Mouse (Mus musculus) forebrain, embryonic 10.5 days (tissue): ENCODE results near the gene Purb. TPM values are rescaled to one million over a fixed set of nuclear protein-coding genes. Genes with fewer than 3 reads are reported as not detected.
"Not testable (repeated sequence)": the region's sequence is repeated elsewhere in the genome, so short reads cannot be mapped to it uniquely, and the experiment has no call there.

Experiments used
- DNase-seq: peaks from one replicate; pipeline ENCODE4 v3.0.0-alpha.2; 2017; ENCODE audit warnings: low spot score; ENCODE audit errors: extremely low spot score
- H3K27ac ChIP-seq: fragments of 300-500 bp; sonication (generic); 2 replicates; pipeline ENCODE4 v1.5.1; 2016; ENCODE audit warnings: mild to moderate bottlenecking
- H3K27me3 ChIP-seq: fragments of 300-500 bp; sonication (generic); 2 replicates; pipeline ENCODE4 v1.6.1; 2016; ENCODE audit warnings: mild to moderate bottlenecking; ENCODE audit not compliant: poor library complexity, severe bottlenecking
- H3K36me3 ChIP-seq: fragments of 300-500 bp; sonication (generic); replicated peaks from 2 replicates; pipeline ENCODE4 v1.6.1; 2016; ENCODE audit warnings: mild to moderate bottlenecking, moderate library complexity
- H3K4me1 ChIP-seq: fragments of 300-500 bp; sonication (generic); 2 replicates; pipeline ENCODE4 v1.6.1; 2016
- H3K4me3 ChIP-seq: fragments of 300-500 bp; sonication (generic); 2 replicates; pipeline ENCODE4 v1.5.1; 2016; ENCODE audit warnings: mild to moderate bottlenecking, moderate library complexity
- H3K9me3 ChIP-seq: fragments of 300-500 bp; sonication (generic); 2 replicates; pipeline ENCODE4 v1.6.1; 2016; ENCODE audit warnings: mild to moderate bottlenecking, moderate library complexity
- WGBS: fragments of 180-500 bp; shearing (Covaris S2); methylation state at CpG from one replicate; pipeline ENCODE4 v1.1.7; 2016; 5-methylcytosine and 5-hydroxymethylcytosine counted together
- polyA plus RNA-seq: library from polyadenylated mRNA; unstranded; fragments of >200 nt; fragmentation: Nextera tagmentation; extraction: Ambion mirVana; gene quantifications from 2 replicates; pipeline ENCODE4 v1.2.1, GENCODE M21; 2016

Gene Purb
- polyA plus RNA-seq, 1 experiment from 2014 or later = 18.7 TPM

DNA sequence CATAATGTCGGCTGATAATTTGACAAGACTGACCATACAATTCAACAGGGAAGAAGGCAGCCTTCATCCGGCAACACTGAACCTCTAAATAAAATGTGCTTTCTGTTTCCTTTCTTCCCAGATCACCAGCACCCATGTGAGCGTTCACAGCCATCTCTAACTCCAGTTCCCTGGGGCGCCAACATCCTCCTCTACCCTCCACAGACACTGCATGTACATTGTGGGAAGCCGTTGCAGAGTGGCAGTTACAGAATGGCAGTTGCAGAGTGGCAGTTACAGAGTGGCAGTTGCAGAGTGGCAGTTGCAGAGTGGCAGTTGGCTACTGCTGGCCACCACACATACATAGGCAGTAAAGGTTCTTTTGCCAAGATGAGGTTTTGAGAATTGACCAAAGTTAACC, 27.6 kb downstream of the Purb start:
- not testable (repeated sequence) for DNase-seq
- WGBS = 95% methylated on average over 5 of the region's 5 CpGs

DNA sequence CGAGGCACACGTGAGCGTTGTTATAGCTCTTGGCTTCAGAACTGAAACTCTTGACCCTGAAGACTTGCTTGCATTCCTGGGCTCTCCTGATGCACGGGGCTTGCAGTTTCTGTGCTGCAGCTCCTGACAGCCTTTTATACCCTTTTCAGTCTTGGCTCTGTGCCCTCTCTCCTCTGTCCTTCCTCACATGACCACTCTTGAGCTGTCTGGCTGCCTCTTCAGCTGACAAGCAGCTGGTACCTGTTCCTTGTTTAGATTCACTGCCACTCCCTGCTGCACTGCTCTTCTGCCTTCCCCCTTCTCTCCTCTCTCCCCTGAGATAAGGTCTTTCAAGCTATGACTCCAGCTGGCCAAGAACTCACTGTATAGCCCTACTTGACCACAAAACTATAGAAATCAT, 28.2 kb downstream of the Purb start:
- no peak overlapping the region for H3K27ac ChIP-seq
- 90% methylated on average over 4 of the region's 4 CpGs for WGBS
- H3K27me3 ChIP-seq = no peaks in the 10 kb centered on the region
- H3K4me3 ChIP-seq = no peak overlapping the region
- DNase-seq = no peak
- H3K9me3 ChIP-seq = peaks cover 4% of the 10 kb centered on the region; the same call in 1 of the 2 replicates
- peaks cover 14% of the 10 kb centered on the region for H3K4me1 ChIP-seq
- H3K36me3 ChIP-seq = peaks cover 3% of the 10 kb centered on the region; the same call in 1 of the 2 replicates

More for the DNA sequence above, 27.6 kb downstream of the Purb start:
- not testable (repeated sequence) for H3K4me3 ChIP-seq, H3K9me3 ChIP-seq, H3K27me3 ChIP-seq, H3K27ac ChIP-seq, H3K36me3 ChIP-seq
- peaks cover 11% of the 10 kb centered on the region for H3K4me1 ChIP-seq

DNA sequence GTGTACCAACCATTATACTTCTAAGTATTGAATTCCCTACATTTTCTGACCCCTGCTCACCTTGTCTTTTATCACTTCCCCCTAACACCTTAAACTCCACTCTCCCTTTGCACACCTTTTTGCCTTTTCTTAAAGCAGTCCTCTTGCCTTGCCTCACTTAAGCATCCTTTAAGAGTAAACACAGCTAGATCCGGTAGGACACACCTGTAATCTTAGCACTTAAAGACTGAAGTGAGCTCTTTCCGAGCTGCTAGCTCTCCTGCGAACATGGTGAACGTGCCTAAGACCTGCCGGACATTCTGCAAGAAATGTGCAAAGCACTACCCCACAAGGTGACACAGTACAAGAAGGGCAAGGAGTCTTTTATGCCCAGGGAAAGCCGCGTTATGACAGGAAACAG, 29.8 kb downstream of the Purb start:
- Histone ChIP-seq H3K4me1 (peaks cover 14% of the 10 kb centered on the region), H3K27me3 (no peaks in the 10 kb centered on the region), H3K27ac (no peak overlapping the region), H3K4me3 (no peak overlapping the region), H3K36me3 (peaks cover 18% of the 10 kb centered on the region), H3K9me3 (peaks cover 4% of the 10 kb centered on the region; the same call in 1 of the 2 replicates)
- WGBS = 90% methylated on average over 7 of the region's 7 CpGs
- no peak for DNase-seq

DNA sequence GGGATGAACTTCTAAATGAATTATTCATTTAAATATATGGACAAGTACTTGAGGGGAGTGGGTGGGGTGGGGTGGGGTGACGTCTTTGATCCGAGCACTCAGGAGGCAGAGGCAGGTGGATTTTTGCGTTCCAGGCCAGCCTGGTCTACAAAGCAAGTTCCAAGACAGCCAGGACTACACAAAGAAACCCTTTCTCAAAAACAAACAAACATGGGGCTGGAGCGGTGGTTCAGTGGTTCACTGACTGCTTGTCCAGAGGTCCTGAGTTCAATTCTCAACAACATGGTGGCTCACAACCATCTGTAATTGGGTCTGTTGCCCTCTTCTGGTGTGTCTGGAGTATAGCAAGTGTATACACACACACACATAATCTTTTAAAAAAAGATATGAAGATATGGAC, 30.3 kb downstream of the Purb start:
- H3K27ac ChIP-seq = peak overlapping the region; percentile 99
- peaks cover 23% of the 10 kb centered on the region for H3K36me3 ChIP-seq
- no peaks in the 10 kb centered on the region for H3K27me3 ChIP-seq
- peak overlapping the region; percentile 85; the same call in 1 of the 2 replicates for H3K4me3 ChIP-seq
- no peak for DNase-seq
- H3K9me3 ChIP-seq = peaks cover 4% of the 10 kb centered on the region; the same call in 1 of the 2 replicates
- H3K4me1 ChIP-seq = peaks cover 14% of the 10 kb centered on the region
- 86% methylated on average over 4 of the region's 4 CpGs for WGBS

DNA sequence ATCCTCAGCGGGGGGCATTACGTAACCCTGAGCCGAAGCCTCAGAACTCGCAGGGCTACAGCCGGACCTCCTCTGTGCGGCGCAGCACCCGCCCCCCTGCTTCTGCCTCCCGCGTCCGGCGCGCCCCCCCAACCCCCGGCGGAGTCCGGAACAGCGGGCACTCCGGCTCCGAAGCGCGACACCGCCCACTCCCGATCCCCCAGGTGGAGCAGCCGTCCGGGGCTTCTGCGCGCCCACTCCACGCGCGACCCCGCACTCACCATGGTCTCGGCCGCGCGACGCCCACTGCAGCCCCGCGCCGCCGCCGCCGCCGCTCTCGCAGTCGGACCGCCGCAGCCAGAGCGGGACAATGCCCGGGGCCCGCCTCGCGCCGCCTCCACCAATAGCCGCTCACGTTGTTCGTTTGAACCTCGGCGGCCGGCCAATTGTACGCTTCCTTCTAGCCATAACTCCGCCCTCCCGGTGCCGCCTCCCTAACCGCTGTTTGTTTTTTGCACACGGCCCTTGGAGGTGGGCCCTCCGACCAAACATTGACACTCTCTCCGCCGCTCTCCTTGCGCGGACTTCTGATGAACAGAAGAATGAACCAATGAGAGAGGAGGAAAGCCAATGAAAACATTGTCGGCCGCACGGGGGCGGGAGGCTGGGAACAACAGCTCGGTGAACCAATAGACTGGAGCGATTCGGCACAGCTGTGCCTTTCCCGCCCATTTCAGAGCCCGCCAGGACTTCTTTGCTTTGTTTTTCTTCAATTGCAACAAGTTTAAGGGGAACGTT, 31.5 kb downstream of the Purb start, which contains the start of gene H2afv:
H2afv (minus strand) TSS at position 367 of the 777 bp plus-strand sequence.
- under 1% methylated on average over 79 of the region's 80 CpGs for WGBS
- H3K36me3 ChIP-seq = peaks cover 31% of the 10 kb centered on the region
- peak; percentile 100 for DNase-seq
- peaks cover 4% of the 10 kb centered on the region; the same call in 1 of the 2 replicates for H3K9me3 ChIP-seq
- peak within 1 kb of the TSS; percentile 85 for H3K4me3 ChIP-seq
- H3K27ac ChIP-seq = peak within 1 kb of the TSS; percentile 99
- H3K27me3 ChIP-seq = no peaks in the 10 kb centered on the region
- peaks cover 14% of the 10 kb centered on the region for H3K4me1 ChIP-seq

GRCm38 (mm10) chr11:6443727-6444076, 32.0 kb downstream of the Purb start:
- no peaks in the 10 kb centered on the region for H3K27me3 ChIP-seq
- peak overlapping the region; percentile 85 for H3K4me3 ChIP-seq
- peak overlapping the region; percentile 99 for H3K27ac ChIP-seq
- H3K4me1 ChIP-seq = peaks cover 14% of the 10 kb centered on the region
- H3K36me3 ChIP-seq = peaks cover 37% of the 10 kb centered on the region
- peaks cover 4% of the 10 kb centered on the region; the same call in 1 of the 2 replicates for H3K9me3 ChIP-seq
- DNase-seq = no peak
- WGBS = 1% methylated on average over 10 of the region's 10 CpGs

- 67% methylated on average over 4 of the region's 4 CpGs for whole genome bisulfite sequencing
- peaks cover 2% of the 10 kb centered on the region; the same call in 1 of the 2 replicates for H3K9me3 ChIP-seq
- H3K27ac ChIP-seq = peak overlapping the region; percentile 99
- no peaks in the 10 kb centered on the region for H3K27me3 ChIP-seq
- no peak for DNase-seq
- peaks cover 43% of the 10 kb centered on the region for H3K36me3 ChIP-seq
- H3K4me1 ChIP-seq = peaks cover 14% of the 10 kb centered on the region
- peak overlapping the region; percentile 85 for H3K4me3 ChIP-seq
These were observed 32.6 kb downstream of the Purb start for GRCm38 (mm10) chr11:6443102-6443501.

GRCm38 (mm10) chr11:6442566-6442965, 33.2 kb downstream of the Purb start:
- H3K27ac ChIP-seq = no peak overlapping the region
- peak overlapping the region; percentile 85; the same call in 1 of the 2 replicates for H3K4me3 ChIP-seq
- no peaks in the 10 kb centered on the region for H3K9me3 ChIP-seq
- H3K4me1 ChIP-seq = peaks cover 14% of the 10 kb centered on the region
- no peaks in the 10 kb centered on the region for H3K27me3 ChIP-seq
- peaks cover 48% of the 10 kb centered on the region for H3K36me3 ChIP-seq
- 94% methylated on average over 4 of the region's 4 CpGs for WGBS
- no peak for DNase-seq

GRCm38 (mm10) chr11:6440171-6440570, 35.5 kb downstream of the Purb start:
- Histone ChIP-seq H3K27me3 (no peaks in the 10 kb centered on the region), H3K36me3 (peaks cover 72% of the 10 kb centered on the region), H3K4me1 (peaks cover 11% of the 10 kb centered on the region), H3K4me3 (no peak overlapping the region), H3K27ac (no peak overlapping the region), H3K9me3 (no peaks in the 10 kb centered on the region)
- DNase-seq = no peak
- 94% methylated on average over 4 of the region's 4 CpGs for WGBS

DNA sequence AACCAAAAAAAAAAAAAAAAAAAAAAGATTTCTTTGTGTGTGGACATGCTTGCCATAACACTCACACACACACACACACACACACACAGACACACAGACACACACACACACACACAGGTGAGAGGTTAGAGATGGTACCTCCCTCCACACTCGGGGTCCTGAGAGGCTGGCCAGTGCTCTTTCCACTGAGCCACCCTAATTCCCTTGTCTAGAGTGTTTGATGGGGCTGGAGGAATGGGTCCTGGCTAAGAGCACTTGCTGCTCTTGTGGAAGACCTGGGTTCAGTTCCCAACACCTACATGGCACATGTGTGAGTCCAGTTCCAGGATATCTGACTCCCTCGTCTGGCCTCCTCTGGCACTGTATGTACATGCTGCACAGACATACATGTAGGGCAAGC, 38.0 kb downstream of the Purb start:
- no peaks in the 10 kb centered on the region for H3K9me3 ChIP-seq
- WGBS = 93% methylated on average over 2 of the region's 2 CpGs
- no peak for DNase-seq
- no peaks in the 10 kb centered on the region for H3K27me3 ChIP-seq
- H3K4me3 ChIP-seq = no peak overlapping the region
- no peaks in the 10 kb centered on the region for H3K4me1 ChIP-seq
- H3K27ac ChIP-seq = no peak overlapping the region
- peaks cover 96% of the 10 kb centered on the region for H3K36me3 ChIP-seq

- Histone ChIP-seq H3K27ac (no peak overlapping the region), H3K27me3 (no peaks in the 10 kb centered on the region), H3K4me3 (no peak overlapping the region), H3K4me1 (no peaks in the 10 kb centered on the region), H3K9me3 (no peaks in the 10 kb centered on the region), H3K36me3 (peaks cover 97% of the 10 kb centered on the region)
- 72% methylated on average over 8 of the region's 8 CpGs for WGBS
- no peak for DNase-seq
These were observed 39.3 kb downstream of the Purb start for GRCm38 (mm10) chr11:6436442-6436841.

DNA sequence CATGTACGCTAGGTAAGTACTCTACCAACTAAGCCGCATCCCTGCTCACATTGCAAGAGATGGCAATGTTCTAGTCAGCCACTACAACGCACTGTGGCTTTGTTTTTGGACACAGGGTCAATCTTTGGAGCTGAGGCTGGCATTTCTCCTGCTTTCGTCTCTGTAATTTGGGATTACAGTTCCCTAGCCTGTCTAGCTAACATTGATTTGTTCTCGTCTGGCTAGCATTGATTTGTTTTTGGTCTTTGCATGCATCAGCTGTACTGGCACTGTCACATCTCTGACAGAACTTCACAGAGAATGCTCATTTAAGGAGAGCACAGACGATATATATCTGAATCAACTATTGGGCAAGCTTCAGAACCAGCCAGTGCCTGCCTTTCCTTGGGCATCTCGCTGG, 45.5 kb downstream of the Purb start:
- no peak overlapping the region for H3K27ac ChIP-seq
- peaks cover 98% of the 10 kb centered on the region for H3K36me3 ChIP-seq
- DNase-seq = no peak
- no peaks in the 10 kb centered on the region for H3K4me1 ChIP-seq
- 94% methylated on average over 7 of the region's 7 CpGs for WGBS
- H3K9me3 ChIP-seq = no peaks in the 10 kb centered on the region
- H3K4me3 ChIP-seq = no peak overlapping the region
- no peaks in the 10 kb centered on the region for H3K27me3 ChIP-seq

DNA sequence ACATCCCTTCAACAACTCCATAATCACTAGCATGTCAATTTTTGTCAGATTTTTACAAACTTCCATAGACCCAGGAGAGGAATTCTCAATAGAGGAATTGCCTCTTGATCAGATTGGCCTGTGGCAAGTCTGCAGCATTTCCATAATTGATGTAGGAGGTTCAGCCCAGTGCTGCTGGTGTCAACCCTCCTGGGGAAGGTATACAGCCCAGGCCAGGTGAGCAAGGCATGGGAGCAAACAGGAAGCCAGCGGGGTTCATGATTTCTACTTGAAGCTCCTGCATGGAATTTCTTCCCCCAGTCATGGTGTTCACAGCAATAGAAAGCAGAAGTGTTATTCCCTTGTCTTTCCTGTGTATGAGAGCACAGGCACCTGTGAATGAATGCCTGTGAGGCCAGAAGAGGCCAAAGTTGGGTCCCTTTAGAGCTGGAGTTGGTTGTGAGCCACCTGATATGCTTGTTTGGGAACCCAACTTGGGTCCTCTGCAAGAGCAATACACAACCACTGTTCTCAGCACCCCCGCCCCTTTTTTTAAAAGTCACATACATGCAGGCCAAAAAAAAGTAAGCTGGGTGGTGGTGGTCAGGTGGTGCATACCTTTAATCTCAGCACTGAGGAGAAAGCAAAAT, 54.9 kb downstream of the Purb start:
- 77% methylated on average over 2 of the region's 2 CpGs for WGBS
- no peak for DNase-seq
- H3K36me3 ChIP-seq = peaks cover 87% of the 10 kb centered on the region
- peaks cover 18% of the 10 kb centered on the region for H3K4me1 ChIP-seq
- no peak overlapping the region for H3K4me3 ChIP-seq
- H3K9me3 ChIP-seq = no peaks in the 10 kb centered on the region
- no peak overlapping the region for H3K27ac ChIP-seq
- no peaks in the 10 kb centered on the region for H3K27me3 ChIP-seq
